Mouse (Mus musculus) lung, adult 18-20 months (tissue): ENCODE measurements around the gene Dmtf1.

Source experiments
- DNase-seq, 2 experiments: peaks; one replicate each; pipeline ENCODE4 v3.0.0; 2022; ENCODE audit warnings: mixed read lengths in 2 of 2

Dmtf1 gene

GRCm38 (mm10) chr5:9107296-9108089 lies 54.1 kb downstream of the Dmtf1 start:
- peak in 1 of 2 experiments; percentile 46 for DNase-seq

GRCm38 (mm10) chr5:9106806-9107205 lies 54.8 kb downstream of the Dmtf1 start:
- DNase-seq = no peak

- DNase-seq = peak in 1 of 2 experiments; percentile 28
Measured at GRCm38 (mm10) chr5:9103958-9104357, 57.6 kb downstream of the Dmtf1 start.

GRCm38 (mm10) chr5:9102696-9103095 lies 58.9 kb downstream of the Dmtf1 start:
- peak in 1 of 2 experiments; percentile 24 for DNase-seq

GRCm38 (mm10) chr5:9100849-9101801 lies 60.5 kb downstream of the Dmtf1 start:
- DNase-seq = peak; percentile 93 to 95

GRCm38 (mm10) chr5:9100207-9100848 lies 61.2 kb downstream of the Dmtf1 start, which contains the start of gene Tmem243:
Gene Tmem243, plus strand, starts transcription at chr5:9100668.
- peak; percentile 95 to 96 for DNase-seq

GRCm38 (mm10) chr5:9093490-9093889 lies 68.1 kb downstream of the Dmtf1 start:
- DNase-seq = no peak

- no peak for DNase-seq
Measured at GRCm38 (mm10) chr5:9092716-9093115, 68.9 kb downstream of the Dmtf1 start.

GRCm38 (mm10) chr5:9090493-9091106 lies 71.0 kb downstream of the Dmtf1 start:
- no peak for DNase-seq

- no peak for DNase-seq
Measured at GRCm38 (mm10) chr5:9086924-9087719, 74.5 kb downstream of the Dmtf1 start.

- DNase-seq = no peak
Measured at GRCm38 (mm10) chr5:9079773-9080501, 81.6 kb downstream of the Dmtf1 start.

- DNase-seq = peak in 1 of 2 experiments; percentile 45
Measured at GRCm38 (mm10) chr5:9073177-9073854, 88.3 kb downstream of the Dmtf1 start.

GRCm38 (mm10) chr5:9071360-9071759 lies 90.2 kb downstream of the Dmtf1 start:
- no peak for DNase-seq

- DNase-seq = no peak
Measured at GRCm38 (mm10) chr5:9069599-9070209, 91.9 kb downstream of the Dmtf1 start.

GRCm38 (mm10) chr5:9068886-9069285 lies 92.7 kb downstream of the Dmtf1 start:
- peak; percentile 68 to 80 for DNase-seq
